Mouse (Mus musculus) MEL (cell line): ENCODE measurements around the gene Tesc.

Source experiments
- CHD2 ChIP-seq: IDR thresholded peaks from 2 replicates; pipeline ENCODE4 v1.6.1; 2011; ENCODE audit warnings: low read length, improper control_type of control experiment
- MAZ ChIP-seq: IDR thresholded peaks from 2 replicates; pipeline ENCODE4 v1.6.1; 2012; ENCODE audit warnings: low read depth, mild to moderate bottlenecking, inconsistent platforms, low read length, improper control_type of control experiment
- POLR2A ChIP-seq, 2 experiments: IDR thresholded peaks; 2 replicates each; pipeline ENCODE4 v1.6.1; 2011 to 2012; ENCODE audit warnings: low read length in 2 of 2, mild to moderate bottlenecking in 2 of 2, control low read depth in 1 of 2, improper control_type of control experiment in 1 of 2, low read depth in 1 of 2, moderate library complexity in 1 of 2; ENCODE audit not compliant: control insufficient read depth in 1 of 2, insufficient read depth in 1 of 2, poor library complexity in 1 of 2
- POLR2AphosphoS2 ChIP-seq: IDR thresholded peaks from 2 replicates; pipeline ENCODE4 v1.6.1; 2011; ENCODE audit warnings: low read length, improper control_type of control experiment
- ZC3H11A ChIP-seq: IDR thresholded peaks from 2 replicates; pipeline ENCODE4 v1.6.1; 2012; ENCODE audit warnings: low read depth, mild to moderate bottlenecking, inconsistent platforms, low read length, improper control_type of control experiment

DNA sequence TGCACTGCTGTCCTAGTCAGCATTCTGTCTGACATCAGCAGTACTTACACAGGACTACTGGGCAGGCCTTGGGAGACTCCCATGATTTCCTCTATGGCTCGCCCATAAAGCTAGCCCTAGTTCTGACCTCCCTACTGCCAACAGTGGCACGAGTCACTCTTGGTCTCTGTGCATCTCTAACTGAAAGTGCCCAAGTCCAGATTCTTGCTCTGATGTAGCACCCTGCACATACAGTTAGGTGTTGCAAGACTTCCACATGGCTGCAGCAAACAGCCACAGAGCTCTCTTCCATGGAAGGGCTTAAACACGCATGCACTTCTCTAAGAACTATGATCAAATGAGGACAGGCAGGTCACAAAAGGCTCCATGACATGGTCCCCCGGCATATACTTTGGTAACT, 68.3 kb downstream of the Tesc start:
- TF ChIP-seq MAZ (no peak), POLR2AphosphoS2 (no peak), POLR2A (IDR thresholded peaks at IDR 0.05; ENCODE audit: control insufficient read depth in 1 of 2, insufficient read depth in 1 of 2, low read depth in 1 of 2, low read length in 2 of 2, poor library complexity in 1 of 2) (no peak), ZC3H11A (no peak), CHD2 (no peak)
